Mouse (Mus musculus) ES-E14 (cell line): ENCODE data around the gene Trp63.

Source experiments
- CHD2 ChIP-seq: IDR thresholded peaks from 2 replicates; pipeline ENCODE4 v1.6.1; 2014; ENCODE audit warnings: mild to moderate bottlenecking, low read depth, low read length, inconsistent platforms
- HCFC1 ChIP-seq: IDR thresholded peaks from 2 replicates; pipeline ENCODE4 v1.6.1; 2012; ENCODE audit warnings: low read length, inconsistent platforms, borderline replicate concordance; ENCODE audit not compliant: insufficient read depth
- ZNF384 ChIP-seq: IDR thresholded peaks from 2 replicates; pipeline ENCODE4 v1.6.1; 2012; ENCODE audit warnings: low read depth, low read length, inconsistent platforms

- no peak for TF ChIP-seq ZNF384
- TF ChIP-seq HCFC1 = no peak
- no peak for TF ChIP-seq CHD2
Observed at GRCm38 (mm10) chr16:25765549-25765948, 82.0 kb downstream of the Trp63 start.
